Mouse (Mus musculus) megakaryocyte, embryonic 14.5 days (primary cell): Measurements from ENCODE around the gene Slc25a12.

Experiments used
- FLI1 ChIP-seq: IDR thresholded peaks from 2 replicates; pipeline ENCODE4 v1.6.1; 2012; ENCODE audit warnings: low read length, inconsistent platforms, mixed read lengths
- GATA1 ChIP-seq: IDR thresholded peaks from 3 replicates; pipeline ENCODE4 v1.6.1; 2012; ENCODE audit warnings: mixed read lengths, low read length, inconsistent platforms, borderline replicate concordance

DNA sequence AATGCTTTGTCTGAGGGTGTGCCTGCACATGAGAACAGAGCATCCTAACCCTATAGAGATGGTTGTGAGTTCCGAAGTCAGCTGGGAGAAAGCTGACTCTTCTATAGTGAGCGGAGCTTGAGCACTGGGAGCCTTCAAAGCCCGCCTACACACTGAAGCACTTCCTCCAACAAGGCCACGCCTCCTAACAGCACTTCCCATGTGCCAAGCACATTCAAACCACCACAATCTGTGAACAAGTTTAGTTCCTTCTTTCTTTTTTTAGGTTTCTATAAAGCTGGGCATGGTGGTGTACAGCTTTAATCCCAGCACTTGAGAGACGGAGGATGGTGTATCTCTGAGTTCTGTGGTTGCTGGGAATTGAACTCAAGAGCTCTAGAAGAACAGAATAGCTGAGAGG, 9.9 kb upstream of the Slc25a12 start:
- TF ChIP-seq GATA1 = no peak
- TF ChIP-seq FLI1 = no peak
